Mouse (Mus musculus) embryonic facial prominence, embryonic 12.5 days (tissue): ENCODE results near the gene Padi2. TPM values are rescaled to one million over a fixed set of nuclear protein-coding genes. Genes with fewer than 3 reads are reported as not detected.

Source experiments
- ATAC-seq: fragments of 200-750 bp; cut with Nextera tagmentation; 2 replicates; pipeline ENCODE4 v1.8.0; 2017; ENCODE audit not compliant: insufficient number of reproducible peaks, insufficient read depth, low FRiP score, low TSS enrichment
- H3K27ac ChIP-seq: fragments of 300-500 bp; sonication (generic); 2 replicates; pipeline ENCODE4 v1.5.1; 2016; ENCODE audit warnings: mild to moderate bottlenecking
- H3K27me3 ChIP-seq: fragments of 300-500 bp; sonication (generic); 2 replicates; pipeline ENCODE4 v1.6.1; 2016; ENCODE audit warnings: mild to moderate bottlenecking, moderate library complexity
- H3K36me3 ChIP-seq: fragments of 300-500 bp; sonication (generic); 2 replicates; pipeline ENCODE4 v1.6.1; 2016; ENCODE audit warnings: mild to moderate bottlenecking
- H3K4me1 ChIP-seq: fragments of 300-500 bp; sonication (generic); 2 replicates; pipeline ENCODE4 v1.6.1; 2016
- H3K4me2 ChIP-seq: fragments of 300-500 bp; sonication (generic); replicated peaks from 2 replicates; pipeline ENCODE4 v1.6.1; 2016; ENCODE audit warnings: mild to moderate bottlenecking, moderate library complexity
- H3K4me3 ChIP-seq: fragments of 300-500 bp; sonication (generic); 2 replicates; pipeline ENCODE4 v1.5.1; 2016; ENCODE audit warnings: mild to moderate bottlenecking
- H3K9ac ChIP-seq: fragments of 300-500 bp; sonication (generic); 2 replicates; pipeline ENCODE4 v1.6.1; 2016; ENCODE audit warnings: mild to moderate bottlenecking, moderate library complexity
- H3K9me3 ChIP-seq: fragments of 300-500 bp; sonication (generic); 2 replicates; pipeline ENCODE4 v1.6.1; 2016; ENCODE audit warnings: mild to moderate bottlenecking, moderate library complexity
- WGBS: fragments of 180-500 bp; shearing (Covaris S2); methylation state at CpG from one replicate; pipeline ENCODE4 v1.1.7; 2016; 5-methylcytosine and 5-hydroxymethylcytosine counted together
- polyA plus RNA-seq: library from polyadenylated mRNA; unstranded; fragments of >200 nt; fragmentation: Nextera tagmentation; extraction: Ambion mirVana; gene quantifications from 2 replicates; pipeline ENCODE4 v1.2.1, GENCODE M21; 2016

The Padi2 gene
- polyA plus RNA-seq, 1 experiment from 2014 or later = 3.6 TPM

GRCm38 (mm10) chr4:140962207-140962909 is 56.2 kb downstream of the Padi2 start:
- H3K27me3 ChIP-seq = no peaks in the 10 kb centered on the region
- no peaks in the 10 kb centered on the region for H3K9me3 ChIP-seq
- peak overlapping the region; percentile 89 for H3K4me3 ChIP-seq
- no peak for ATAC-seq
- H3K36me3 ChIP-seq = peaks cover 15% of the 10 kb centered on the region
- 71% methylated on average over 8 of the region's 8 CpGs for WGBS
- H3K4me2 ChIP-seq = peak overlapping the region; percentile 93
- peak overlapping the region; percentile 83 for H3K9ac ChIP-seq
- no peak overlapping the region for H3K27ac ChIP-seq
- peaks cover 15% of the 10 kb centered on the region for H3K4me1 ChIP-seq

- Histone ChIP-seq H3K36me3 (peaks cover 21% of the 10 kb centered on the region), H3K4me3 (no peak overlapping the region), H3K27me3 (no peaks in the 10 kb centered on the region), H3K9me3 (no peaks in the 10 kb centered on the region), H3K4me2 (no peak overlapping the region), H3K27ac (no peak overlapping the region), H3K4me1 (peaks cover 12% of the 10 kb centered on the region; the same call in 1 of the 2 replicates), H3K9ac (no peak overlapping the region)
- 34% methylated on average over 5 of the region's 5 CpGs for WGBS
- ATAC-seq = no peak
Measured at GRCm38 (mm10) chr4:140962950-140963349, 56.8 kb downstream of the Padi2 start.

GRCm38 (mm10) chr4:140963941-140964597 is 57.9 kb downstream of the Padi2 start:
- 81% methylated on average over 9 of the region's 9 CpGs for WGBS
- no peak overlapping the region for H3K27ac ChIP-seq

GRCm38 (mm10) chr4:140964620-140965019 is 58.5 kb downstream of the Padi2 start:
- H3K4me3 ChIP-seq = no peak overlapping the region
- H3K27ac ChIP-seq = no peak overlapping the region
- H3K27me3 ChIP-seq = no peaks in the 10 kb centered on the region
- peaks cover 12% of the 10 kb centered on the region; the same call in 1 of the 2 replicates for H3K4me1 ChIP-seq
- peaks cover 36% of the 10 kb centered on the region for H3K36me3 ChIP-seq
- WGBS = 20% methylated on average over 7 of the region's 7 CpGs
- no peak for ATAC-seq
- no peaks in the 10 kb centered on the region for H3K9me3 ChIP-seq
- H3K9ac ChIP-seq = no peak overlapping the region
- H3K4me2 ChIP-seq = no peak overlapping the region

More at GRCm38 (mm10) chr4:140963941-140964597, 57.9 kb downstream of the Padi2 start:
- Histone ChIP-seq H3K9me3 (no peaks in the 10 kb centered on the region), H3K27me3 (no peaks in the 10 kb centered on the region), H3K4me2 (no peak overlapping the region), H3K4me1 (peaks cover 12% of the 10 kb centered on the region; the same call in 1 of the 2 replicates), H3K9ac (no peak overlapping the region), H3K4me3 (no peak overlapping the region), H3K36me3 (peaks cover 31% of the 10 kb centered on the region)
- no peak for ATAC-seq

GRCm38 (mm10) chr4:140967386-140968159 is 61.4 kb downstream of the Padi2 start:
- peaks cover 65% of the 10 kb centered on the region for H3K36me3 ChIP-seq
- H3K4me3 ChIP-seq = no peak overlapping the region
- no peak overlapping the region for H3K4me2 ChIP-seq
- no peaks in the 10 kb centered on the region for H3K9me3 ChIP-seq
- no peak for ATAC-seq
- H3K9ac ChIP-seq = no peak overlapping the region; the same call in 1 of the 2 replicates
- H3K27ac ChIP-seq = no peak overlapping the region
- WGBS = 79% methylated on average over 11 of the region's 11 CpGs
- H3K27me3 ChIP-seq = no peaks in the 10 kb centered on the region
- H3K4me1 ChIP-seq = peaks cover 5% of the 10 kb centered on the region; the same call in 1 of the 2 replicates

- Histone ChIP-seq H3K4me2 (no peak overlapping the region), H3K36me3 (peaks cover 97% of the 10 kb centered on the region), H3K27me3 (no peaks in the 10 kb centered on the region), H3K9ac (no peak overlapping the region), H3K4me3 (no peak overlapping the region), H3K4me1 (no peaks in the 10 kb centered on the region), H3K9me3 (no peaks in the 10 kb centered on the region), H3K27ac (no peak overlapping the region)
- 87% methylated on average over 13 of the region's 13 CpGs for WGBS
- ATAC-seq = no peak
Measured at GRCm38 (mm10) chr4:140971691-140972090, 65.5 kb downstream of the Padi2 start.

GRCm38 (mm10) chr4:140974408-140974807 is 68.3 kb downstream of the Padi2 start:
- Histone ChIP-seq H3K27ac (no peak overlapping the region), H3K9ac (no peak overlapping the region), H3K4me2 (no peak overlapping the region), H3K27me3 (no peaks in the 10 kb centered on the region), H3K4me1 (no peaks in the 10 kb centered on the region), H3K36me3 (peaks cover 97% of the 10 kb centered on the region), H3K9me3 (no peaks in the 10 kb centered on the region), H3K4me3 (no peak overlapping the region)
- no peak for ATAC-seq
- 95% methylated on average over 6 of the region's 6 CpGs for WGBS

- no peak for ATAC-seq
- no peak overlapping the region for H3K4me3 ChIP-seq
- no peak overlapping the region for H3K9ac ChIP-seq
- peaks cover 94% of the 10 kb centered on the region for H3K36me3 ChIP-seq
- no peaks in the 10 kb centered on the region for H3K4me1 ChIP-seq
- WGBS = 91% methylated on average over 7 of the region's 7 CpGs
- no peaks in the 10 kb centered on the region for H3K9me3 ChIP-seq
- no peak overlapping the region for H3K27ac ChIP-seq
- no peak overlapping the region for H3K4me2 ChIP-seq
- H3K27me3 ChIP-seq = no peaks in the 10 kb centered on the region
Measured at GRCm38 (mm10) chr4:140975356-140975755, 69.2 kb downstream of the Padi2 start.

GRCm38 (mm10) chr4:140977278-140977677 is 71.1 kb downstream of the Padi2 start:
- Histone ChIP-seq H3K27ac (no peak overlapping the region), H3K27me3 (no peaks in the 10 kb centered on the region), H3K4me3 (no peak overlapping the region), H3K4me2 (no peak overlapping the region), H3K9me3 (0 out of 2 replicates have a peak, but pooled peaks cover 5% of the 10 kb centered on the region), H3K4me1 (no peaks in the 10 kb centered on the region), H3K36me3 (peaks cover 76% of the 10 kb centered on the region), H3K9ac (no peak overlapping the region)
- ATAC-seq = no peak
- WGBS = 87% methylated on average over 10 of the region's 10 CpGs

- no peak overlapping the region for H3K9ac ChIP-seq
- ATAC-seq = no peak
- 0 out of 2 replicates have a peak, but pooled peaks cover 5% of the 10 kb centered on the region for H3K9me3 ChIP-seq
- H3K27ac ChIP-seq = no peak overlapping the region
- no peak overlapping the region for H3K4me3 ChIP-seq
- H3K4me1 ChIP-seq = peaks cover 3% of the 10 kb centered on the region
- no peaks in the 10 kb centered on the region for H3K27me3 ChIP-seq
- H3K4me2 ChIP-seq = no peak overlapping the region
- H3K36me3 ChIP-seq = peaks cover 68% of the 10 kb centered on the region
- 92% methylated on average over 14 of the region's 14 CpGs for WGBS
Measured at GRCm38 (mm10) chr4:140977886-140978692, 71.9 kb downstream of the Padi2 start.

- no peak overlapping the region for H3K9ac ChIP-seq
- peaks cover 11% of the 10 kb centered on the region for H3K4me1 ChIP-seq
- H3K36me3 ChIP-seq = peaks cover 33% of the 10 kb centered on the region
- no peak overlapping the region for H3K4me3 ChIP-seq
- H3K9me3 ChIP-seq = 0 out of 2 replicates have a peak, but pooled peaks cover 5% of the 10 kb centered on the region
- ATAC-seq = no peak
- H3K4me2 ChIP-seq = no peak overlapping the region
- no peaks in the 10 kb centered on the region for H3K27me3 ChIP-seq
- no peak overlapping the region for H3K27ac ChIP-seq
- WGBS = 95% methylated on average over 2 of the region's 2 CpGs
Measured at GRCm38 (mm10) chr4:140981605-140982004, 75.5 kb downstream of the Padi2 start.
